Mouse (Mus musculus) stomach, postnatal 0 days (tissue): Measurements from ENCODE around the gene Scn3b. TPM values are rescaled to one million over a fixed set of nuclear protein-coding genes. Genes with fewer than 3 reads are reported as not detected.

Source experiments
- ATAC-seq: fragments of 200-750 bp; cut with Nextera tagmentation; 2 replicates; pipeline ENCODE4 v1.8.0; 2017; ENCODE audit not compliant: low FRiP score, low TSS enrichment
- DNase-seq: peaks from one replicate; pipeline ENCODE4 v3.0.0-alpha.2; 2016; ENCODE audit warnings: low spot score
- H3K27ac ChIP-seq: fragments of 300-500 bp; sonication (generic); replicated peaks from 2 replicates; pipeline ENCODE4 v1.5.1; 2014; ENCODE audit warnings: mild to moderate bottlenecking, control low read depth
- H3K27me3 ChIP-seq: fragments of 300-500 bp; sonication (generic); 2 replicates; pipeline ENCODE4 v1.6.1; 2014; ENCODE audit warnings: low read length; ENCODE audit not compliant: control insufficient read depth, insufficient read depth
- H3K36me3 ChIP-seq: fragments of 300-500 bp; sonication (generic); 2 replicates; pipeline ENCODE4 v1.6.1; 2014; ENCODE audit warnings: low read length, mixed read lengths; ENCODE audit not compliant: control insufficient read depth, insufficient read depth
- H3K4me1 ChIP-seq: fragments of 300-500 bp; sonication (generic); replicated peaks from 2 replicates; pipeline ENCODE4 v1.6.1; 2014; ENCODE audit warnings: antibody characterized with exemption; ENCODE audit not compliant: control insufficient read depth, insufficient read depth
- H3K4me2 ChIP-seq: fragments of 300-500 bp; sonication (generic); replicated peaks from 2 replicates; pipeline ENCODE4 v1.6.1; 2014; ENCODE audit warnings: low read depth, mild to moderate bottlenecking, control low read depth, moderate library complexity
- H3K4me3 ChIP-seq: fragments of 300-500 bp; sonication (generic); 2 replicates; pipeline ENCODE4 v1.5.1; 2014; ENCODE audit warnings: low read depth, low read length, control low read depth
- H3K9ac ChIP-seq: fragments of 300-500 bp; sonication (generic); 2 replicates; pipeline ENCODE4 v1.6.1; 2014; ENCODE audit warnings: mild to moderate bottlenecking, low read length, control low read depth, mixed read lengths
- H3K9me3 ChIP-seq: fragments of 300-500 bp; sonication (generic); 2 replicates; pipeline ENCODE4 v1.6.1; 2016; ENCODE audit warnings: low read length; ENCODE audit not compliant: control insufficient read depth
- CTCF ChIP-seq: IDR thresholded peaks from 2 replicates; pipeline ENCODE4 v1.5.1; 2016; ENCODE audit warnings: antibody characterized with exemption, low read depth, mild to moderate bottlenecking, moderate library complexity
- EP300 ChIP-seq: optimal IDR thresholded peaks from 2 replicates; pipeline ENCODE3; 2016; ENCODE audit warnings: antibody characterized with exemption
- WGBS: fragments of 180-500 bp; shearing (Covaris S2); extraction: QIAGEN DNeasy Blood & Tissue Kit; methylation state at CpG from one replicate; pipeline ENCODE4 v1.1.7; 2014; 5-methylcytosine and 5-hydroxymethylcytosine counted together
- polyA plus RNA-seq: library from polyadenylated mRNA; unstranded; fragments of >200 nt; fragmentation: Nextera tagmentation; extraction: Ambion mirVana; gene quantifications from 2 replicates; pipeline ENCODE4 v1.2.1, GENCODE M21; 2015

Gene Scn3b
- polyA plus RNA-seq, 1 experiment from 2014 or later, result 2.0 TPM

DNA sequence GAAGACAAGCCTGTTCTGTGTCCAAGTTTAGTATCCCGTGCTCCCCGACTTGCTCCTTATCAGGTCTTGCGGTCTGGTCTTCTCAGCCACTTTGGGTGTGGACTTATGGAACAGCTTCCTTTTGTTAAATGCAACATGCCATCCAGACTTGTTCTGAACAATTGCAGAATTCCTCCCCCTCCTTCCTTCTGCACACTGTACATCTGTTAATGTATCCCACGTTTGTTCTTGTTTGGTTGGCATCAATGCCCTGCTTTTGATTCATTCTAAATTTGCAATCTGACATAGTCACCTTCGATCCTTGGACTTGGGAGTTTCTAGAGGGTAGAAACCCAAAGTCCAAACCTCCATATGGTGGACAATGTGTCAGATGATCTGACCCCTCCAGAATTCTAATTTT, 6.9 kb downstream of the Scn3b start:
- H3K4me1 ChIP-seq, result no peaks in the 10 kb centered on the region
- no peak overlapping the region for H3K4me3 ChIP-seq
- DNase-seq (no peak), ATAC-seq (no peak)
- WGBS, result 77% methylated on average over 5 of the region's 5 CpGs
- no peaks in the 10 kb centered on the region for H3K9me3 ChIP-seq
- TF ChIP-seq CTCF, result no peak
- no peak for TF ChIP-seq EP300
- no peak overlapping the region for H3K4me2 ChIP-seq
- H3K27ac ChIP-seq, result no peak overlapping the region
- H3K36me3 ChIP-seq, result no peaks in the 10 kb centered on the region
- H3K9ac ChIP-seq, result no peak overlapping the region
- H3K27me3 ChIP-seq, result no peaks in the 10 kb centered on the region

DNA sequence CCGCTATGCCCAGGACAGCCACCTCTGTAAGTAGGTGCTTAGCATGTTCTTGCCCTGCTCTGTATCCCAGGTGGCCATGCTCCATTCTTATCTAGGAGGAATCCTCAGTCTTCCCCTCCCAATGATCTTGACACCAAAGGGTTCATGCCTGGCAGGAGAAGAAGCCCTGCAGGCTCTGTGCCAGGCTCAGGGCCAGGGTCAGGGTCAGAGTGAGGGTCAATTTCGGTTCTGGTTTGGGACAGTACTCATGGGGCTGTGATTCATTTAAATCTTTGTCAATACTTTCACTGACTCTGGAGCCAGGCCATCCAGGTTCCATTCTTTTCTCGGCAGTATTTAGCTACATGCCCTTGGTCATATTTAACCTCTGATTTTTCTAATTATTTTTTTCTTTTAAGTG, 8.7 kb downstream of the Scn3b start:
- Histone ChIP-seq H3K9me3 (no peaks in the 10 kb centered on the region), H3K4me1 (no peaks in the 10 kb centered on the region), H3K9ac (no peak overlapping the region), H3K4me2 (no peak overlapping the region), H3K27ac (no peak overlapping the region), H3K36me3 (no peaks in the 10 kb centered on the region), H3K4me3 (no peak overlapping the region), H3K27me3 (no peaks in the 10 kb centered on the region)
- ATAC-seq (no peak), DNase-seq (no peak)
- TF ChIP-seq CTCF (no peak), EP300 (no peak)
- 72% methylated on average over 3 of the region's 3 CpGs for WGBS

DNA sequence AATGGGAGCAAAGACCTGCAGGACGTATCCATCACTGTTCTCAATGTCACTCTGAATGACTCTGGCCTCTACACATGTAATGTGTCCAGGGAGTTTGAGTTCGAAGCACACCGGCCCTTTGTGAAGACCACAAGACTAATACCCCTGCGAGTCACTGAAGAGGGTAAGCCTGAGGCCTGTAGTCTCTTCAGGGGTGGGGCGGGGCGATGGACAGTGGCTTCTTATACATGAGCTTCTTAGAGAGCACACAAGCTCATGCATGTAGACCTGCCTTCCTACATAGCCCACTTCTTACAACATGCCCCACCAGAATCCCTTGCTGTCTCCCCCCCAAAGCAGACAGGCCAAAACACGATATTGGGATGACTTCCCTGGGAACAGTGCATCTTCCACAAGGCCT, 10.4 kb downstream of the Scn3b start:
- Histone ChIP-seq H3K27me3 (no peaks in the 10 kb centered on the region), H3K4me3 (no peak overlapping the region), H3K4me1 (no peaks in the 10 kb centered on the region), H3K9ac (no peak overlapping the region), H3K9me3 (no peaks in the 10 kb centered on the region), H3K4me2 (no peak overlapping the region), H3K36me3 (no peaks in the 10 kb centered on the region), H3K27ac (no peak overlapping the region)
- no peak for DNase-seq
- 89% methylated on average over 7 of the region's 7 CpGs for WGBS
- ATAC-seq, result no peak
- TF ChIP-seq EP300 (no peak), CTCF (no peak)

DNA sequence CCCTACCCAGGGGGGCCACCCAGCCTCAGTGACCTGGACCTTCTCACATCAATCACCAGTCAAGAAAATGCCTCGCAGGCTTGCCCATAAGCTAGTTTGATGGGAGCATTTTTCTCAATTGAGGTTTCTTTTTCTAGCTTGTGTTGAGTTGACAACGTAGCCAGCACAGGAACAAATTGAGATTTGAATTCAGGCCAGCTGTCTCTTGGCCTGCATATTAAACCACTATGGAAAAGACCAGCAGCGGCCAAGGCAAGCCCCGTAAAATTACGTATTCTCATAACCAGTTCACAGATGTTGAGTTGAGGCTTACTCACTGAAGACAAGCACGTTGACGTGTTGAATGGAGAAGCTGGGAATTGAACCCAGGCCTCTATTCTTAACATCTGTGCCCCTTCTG, 14.0 kb downstream of the Scn3b start:
- no peak for TF ChIP-seq CTCF
- no peak for TF ChIP-seq EP300

DNA sequence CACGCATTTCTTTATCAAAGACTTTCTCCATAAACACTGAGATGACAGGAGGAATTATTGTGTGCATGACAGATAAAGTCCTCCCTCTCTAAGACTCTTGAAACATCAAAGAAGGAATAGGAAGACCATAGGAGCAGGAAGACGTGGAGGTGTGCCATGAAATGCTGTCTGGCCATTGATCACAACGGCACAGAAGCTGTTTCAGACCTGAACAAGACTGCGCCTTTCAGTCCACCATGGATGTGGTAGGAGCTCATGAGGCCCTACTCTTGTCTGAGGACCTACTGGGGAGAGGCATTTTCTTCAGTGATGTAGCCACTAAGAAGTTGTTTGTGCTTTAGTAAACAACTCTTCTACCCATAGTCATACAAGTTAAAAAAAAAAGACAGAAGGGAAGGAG, 23.5 kb downstream of the Scn3b start:
- H3K9me3 ChIP-seq, result no peaks in the 10 kb centered on the region
- no peak overlapping the region for H3K4me2 ChIP-seq
- ATAC-seq, result no peak
- no peak for DNase-seq
- WGBS, result 80% methylated on average over 4 of the region's 4 CpGs
- no peak overlapping the region for H3K4me3 ChIP-seq
- TF ChIP-seq CTCF (no peak), EP300 (no peak)
- no peaks in the 10 kb centered on the region for H3K4me1 ChIP-seq
- no peaks in the 10 kb centered on the region for H3K27me3 ChIP-seq
- 0 out of 2 replicates have a peak, but pooled peaks cover 2% of the 10 kb centered on the region for H3K36me3 ChIP-seq
- H3K9ac ChIP-seq, result no peak overlapping the region
- no peak overlapping the region for H3K27ac ChIP-seq

More for the DNA sequence above, 14.0 kb downstream of the Scn3b start:
- no peaks in the 10 kb centered on the region for H3K36me3 ChIP-seq
- ATAC-seq, result no peak
- H3K4me2 ChIP-seq, result no peak overlapping the region
- DNase-seq, result no peak
- no peaks in the 10 kb centered on the region for H3K4me1 ChIP-seq
- no peak overlapping the region for H3K9ac ChIP-seq
- H3K4me3 ChIP-seq, result no peak overlapping the region
- WGBS, result 76% methylated on average over 7 of the region's 7 CpGs
- no peaks in the 10 kb centered on the region for H3K27me3 ChIP-seq
- H3K9me3 ChIP-seq, result no peaks in the 10 kb centered on the region
- H3K27ac ChIP-seq, result no peak overlapping the region

GRCm38 (mm10) chr9:40293286-40293685, 24.3 kb downstream of the Scn3b start:
- no peak overlapping the region for H3K4me3 ChIP-seq
- H3K4me1 ChIP-seq, result no peaks in the 10 kb centered on the region
- no peak overlapping the region for H3K4me2 ChIP-seq
- 0 out of 2 replicates have a peak, but pooled peaks cover 2% of the 10 kb centered on the region for H3K36me3 ChIP-seq
- no peak for TF ChIP-seq CTCF
- no peak for TF ChIP-seq EP300
- H3K27me3 ChIP-seq, result no peaks in the 10 kb centered on the region
- H3K9me3 ChIP-seq, result no peaks in the 10 kb centered on the region
- no peak overlapping the region for H3K9ac ChIP-seq
- no peak for DNase-seq
- no peak overlapping the region for H3K27ac ChIP-seq
- WGBS, result 96% methylated on average over 8 of the region's 8 CpGs
- no peak for ATAC-seq
